Mouse (Mus musculus) midbrain, embryonic 14.5 days (tissue): Measurements from ENCODE around the gene Pde11a. TPM values are rescaled to one million over a fixed set of nuclear protein-coding genes. Genes with fewer than 3 reads are reported as not detected.
A peak's percentile ranks its signal among the peaks of the same experiment; 100 is the strongest.

Source experiments
- ATAC-seq: fragments of 200-750 bp; cut with Nextera tagmentation; 2 replicates; pipeline ENCODE4 v1.8.0; 2017; ENCODE audit warnings: moderate number of reproducible peaks, moderate library complexity; ENCODE audit not compliant: low FRiP score, low TSS enrichment
- DNase-seq: peaks from one replicate; pipeline ENCODE4 v3.0.0-alpha.2; 2015
- H3K27ac ChIP-seq: fragments of 300-500 bp; sonication (generic); replicated peaks from 2 replicates; pipeline ENCODE4 v1.5.1; 2014; ENCODE audit warnings: mild to moderate bottlenecking, low read depth, low read length, moderate library complexity
- H3K27me3 ChIP-seq: fragments of 300-500 bp; sonication (generic); 2 replicates; pipeline ENCODE4 v1.6.1; 2014; ENCODE audit warnings: low read length, control low read depth, mixed read lengths; ENCODE audit not compliant: control insufficient read depth, insufficient read depth
- H3K36me3 ChIP-seq: fragments of 300-500 bp; sonication (generic); 2 replicates; pipeline ENCODE4 v1.6.1; 2014; ENCODE audit warnings: low read length, control low read depth; ENCODE audit not compliant: control insufficient read depth, insufficient read depth
- H3K4me1 ChIP-seq: fragments of 300-500 bp; sonication (generic); 2 replicates; pipeline ENCODE4 v1.6.1; 2014; ENCODE audit warnings: mild to moderate bottlenecking, antibody characterized with exemption, low read length, control low read depth; ENCODE audit not compliant: control insufficient read depth, insufficient read depth
- H3K4me2 ChIP-seq: fragments of 300-500 bp; sonication (generic); 2 replicates; pipeline ENCODE4 v1.6.1; 2014; ENCODE audit warnings: mild to moderate bottlenecking, low read length, moderate library complexity
- H3K4me3 ChIP-seq: fragments of 300-500 bp; sonication (generic); replicated peaks from 2 replicates; pipeline ENCODE4 v1.5.1; 2014; ENCODE audit warnings: low read depth, low read length
- H3K9ac ChIP-seq: fragments of 300-500 bp; sonication (generic); replicated peaks from 2 replicates; pipeline ENCODE4 v1.6.1; 2014; ENCODE audit warnings: mild to moderate bottlenecking, low read length, moderate library complexity
- H3K9me3 ChIP-seq: fragments of 300-500 bp; sonication (generic); 2 replicates; pipeline ENCODE4 v1.6.1; 2016; ENCODE audit warnings: low read length, control low read depth, mixed read lengths; ENCODE audit not compliant: control insufficient read depth
- WGBS: fragments of 180-500 bp; shearing (Covaris S2); extraction: QIAGEN DNeasy Blood & Tissue Kit; methylation state at CpG from one replicate; pipeline ENCODE4 v1.1.7; 2014; 5-methylcytosine and 5-hydroxymethylcytosine counted together
- polyA plus RNA-seq: library from polyadenylated mRNA; unstranded; fragments of >200 nt; fragmentation: Nextera tagmentation; extraction: Ambion mirVana; gene quantifications from 2 replicates; pipeline ENCODE4 v1.2.1, GENCODE M21; 2014

The Pde11a gene
- polyA plus RNA-seq, 1 experiment from 2014 or later: 0.63 TPM

DNA sequence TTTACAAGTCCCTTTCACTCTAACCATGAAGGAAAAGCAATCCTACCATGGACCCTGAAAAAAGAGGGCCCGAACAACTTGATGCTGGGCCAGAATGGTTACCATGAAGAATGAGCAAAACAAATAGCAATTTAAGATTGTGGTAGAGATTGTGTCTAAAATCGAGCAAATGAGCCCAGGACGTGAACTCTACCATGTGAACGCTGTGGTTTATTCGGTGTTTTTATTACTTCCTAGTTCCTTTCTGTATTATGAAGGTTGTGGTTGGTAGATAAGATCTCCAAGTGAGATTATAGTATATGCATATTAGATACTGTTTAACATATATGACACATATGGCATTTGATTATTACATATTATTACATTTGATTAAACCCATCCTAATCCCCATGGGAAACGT, 216.4 kb downstream of the Pde11a start:
- H3K4me3 ChIP-seq: no peak overlapping the region
- no peaks in the 10 kb centered on the region for H3K27me3 ChIP-seq
- H3K36me3 ChIP-seq: no peaks in the 10 kb centered on the region
- WGBS: 92% methylated on average over 6 of the region's 6 CpGs
- no peak overlapping the region for H3K27ac ChIP-seq
- DNase-seq (no peak), ATAC-seq (no peak)
- no peaks in the 10 kb centered on the region for H3K9me3 ChIP-seq
- no peak overlapping the region for H3K4me2 ChIP-seq
- H3K4me1 ChIP-seq: no peaks in the 10 kb centered on the region
- H3K9ac ChIP-seq: no peak overlapping the region

DNA sequence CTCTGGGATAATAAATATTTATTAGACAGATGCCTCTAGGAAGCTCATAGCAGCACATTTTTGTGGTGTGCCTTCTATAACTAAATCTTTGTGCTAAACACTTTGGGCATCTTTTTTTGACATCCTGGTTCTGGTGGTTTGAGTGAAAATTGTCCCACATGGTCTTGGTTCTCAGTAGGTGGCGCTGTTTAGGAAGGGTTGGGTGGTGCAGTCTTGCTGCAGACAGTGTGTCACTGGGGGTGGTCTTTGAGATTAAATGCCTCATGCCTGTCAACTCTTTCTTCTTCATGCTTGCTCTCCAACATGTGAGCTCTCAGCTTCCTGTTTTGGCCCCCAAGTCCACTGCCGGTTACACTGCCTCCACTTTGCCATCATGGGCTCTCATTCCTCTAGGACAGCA, 218.7 kb downstream of the Pde11a start:
- no peak overlapping the region for H3K27ac ChIP-seq
- ATAC-seq: no peak
- no peak overlapping the region for H3K4me3 ChIP-seq
- no peak overlapping the region for H3K9ac ChIP-seq
- H3K9me3 ChIP-seq: no peaks in the 10 kb centered on the region
- no peaks in the 10 kb centered on the region for H3K27me3 ChIP-seq
- no peaks in the 10 kb centered on the region for H3K36me3 ChIP-seq
- 69% methylated on average over 2 of the region's 2 CpGs for WGBS
- DNase-seq: no peak
- H3K4me2 ChIP-seq: no peak overlapping the region
- H3K4me1 ChIP-seq: no peaks in the 10 kb centered on the region

DNA sequence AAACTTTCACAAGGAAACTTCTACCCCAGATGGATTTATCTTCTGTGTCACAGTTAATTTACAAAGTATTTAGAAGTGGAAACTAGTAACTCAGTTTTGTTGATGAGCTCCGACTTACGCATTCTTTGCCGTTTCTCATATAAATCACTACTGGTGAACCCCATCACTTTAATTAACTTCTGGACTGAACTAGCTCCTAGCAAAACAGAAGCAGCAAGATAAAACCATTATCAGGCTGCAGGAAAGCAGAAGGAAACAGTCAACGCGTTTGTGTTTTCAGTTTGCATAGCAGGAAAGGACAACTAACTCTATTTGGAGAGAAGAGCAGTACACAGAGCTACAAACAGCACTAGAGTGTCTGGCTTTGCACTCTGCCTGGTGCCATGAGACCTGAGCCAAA, 220.1 kb downstream of the Pde11a start:
- ATAC-seq (no peak), DNase-seq (no peak)
- 90% methylated on average over 5 of the region's 5 CpGs for WGBS
- H3K4me2 ChIP-seq: no peak overlapping the region
- H3K9me3 ChIP-seq: no peaks in the 10 kb centered on the region
- no peak overlapping the region for H3K9ac ChIP-seq
- no peak overlapping the region for H3K4me3 ChIP-seq
- H3K27ac ChIP-seq: no peak overlapping the region
- no peaks in the 10 kb centered on the region for H3K27me3 ChIP-seq
- H3K4me1 ChIP-seq: no peaks in the 10 kb centered on the region
- H3K36me3 ChIP-seq: no peaks in the 10 kb centered on the region

DNA sequence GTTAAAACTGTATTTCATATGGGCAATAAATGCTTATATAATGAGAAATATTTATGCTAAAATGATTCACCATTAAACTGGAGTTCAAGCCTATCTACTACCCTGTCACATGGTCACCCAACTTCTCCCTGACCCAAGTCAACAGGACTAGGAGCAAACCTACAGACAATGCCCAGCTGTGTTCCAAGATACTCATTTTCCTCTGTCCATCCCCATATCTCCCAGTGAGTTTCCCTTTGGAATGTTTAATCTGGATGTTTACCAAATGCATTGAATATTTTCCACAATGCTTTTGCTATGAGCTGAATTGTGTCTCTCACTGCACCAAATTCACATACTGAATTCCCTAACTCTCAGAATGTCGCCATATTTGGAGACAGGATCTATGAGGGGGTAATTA, 221.4 kb downstream of the Pde11a start:
- Histone ChIP-seq H3K9me3 (no peaks in the 10 kb centered on the region), H3K27me3 (no peaks in the 10 kb centered on the region), H3K36me3 (no peaks in the 10 kb centered on the region), H3K4me1 (no peaks in the 10 kb centered on the region), H3K4me3 (no peak overlapping the region), H3K27ac (no peak overlapping the region), H3K9ac (no peak overlapping the region), H3K4me2 (no peak overlapping the region)
- DNase-seq (no peak), ATAC-seq (no peak)
- WGBS: 87% methylated on average over 1 of the region's 1 CpGs

DNA sequence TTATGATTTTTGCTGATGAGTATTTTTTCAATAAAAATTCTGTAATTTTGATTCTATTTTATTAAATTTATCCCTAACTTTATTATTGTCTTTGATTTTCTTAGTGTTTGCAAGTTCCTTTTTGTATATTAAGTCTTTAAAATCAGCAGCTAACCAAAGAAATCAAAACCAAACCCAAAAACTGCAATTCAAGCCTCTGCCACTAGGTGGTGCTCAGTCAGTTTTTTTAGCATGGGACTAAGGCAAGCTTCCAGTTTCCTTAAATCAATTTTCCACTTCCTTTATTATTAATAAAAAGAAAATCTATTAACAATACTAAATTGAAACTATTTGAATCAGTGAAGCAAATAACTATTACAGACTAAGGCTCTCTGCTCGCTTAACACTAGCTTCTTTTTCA, 222.9 kb downstream of the Pde11a start:
- H3K27me3 ChIP-seq: no peaks in the 10 kb centered on the region
- H3K9me3 ChIP-seq: no peaks in the 10 kb centered on the region
- H3K27ac ChIP-seq: no peak overlapping the region
- ATAC-seq (no peak), DNase-seq (peak; percentile 88)
- H3K9ac ChIP-seq: no peak overlapping the region
- no peak overlapping the region for H3K4me3 ChIP-seq
- H3K36me3 ChIP-seq: no peaks in the 10 kb centered on the region
- 26% methylated on average over 1 of the region's 1 CpGs for WGBS
- no peak overlapping the region for H3K4me2 ChIP-seq
- H3K4me1 ChIP-seq: no peaks in the 10 kb centered on the region

DNA sequence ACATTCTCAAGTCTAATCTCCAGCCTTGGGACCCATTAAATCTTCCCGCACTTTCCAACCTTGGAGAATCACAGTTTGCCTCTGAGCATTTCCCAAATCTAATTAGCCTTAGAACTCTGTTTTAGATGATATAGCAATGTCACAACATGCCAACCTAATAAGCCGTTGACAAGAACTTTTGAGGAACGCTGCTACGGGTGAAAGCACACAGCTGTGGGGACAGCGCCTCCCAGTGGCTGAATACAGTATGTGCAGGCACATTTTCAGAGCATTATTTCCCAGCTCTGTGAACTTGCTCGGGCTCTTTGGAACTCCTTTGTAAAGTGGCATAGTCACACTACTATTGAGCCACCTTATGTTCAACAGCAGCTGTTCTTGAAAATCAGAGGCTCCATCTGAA, 223.8 kb downstream of the Pde11a start:
- Histone ChIP-seq H3K36me3 (no peaks in the 10 kb centered on the region), H3K9ac (no peak overlapping the region), H3K27ac (no peak overlapping the region), H3K4me3 (no peak overlapping the region), H3K4me1 (no peaks in the 10 kb centered on the region), H3K27me3 (no peaks in the 10 kb centered on the region), H3K4me2 (no peak overlapping the region), H3K9me3 (no peaks in the 10 kb centered on the region)
- no peak for ATAC-seq
- 21% methylated on average over 6 of the region's 6 CpGs for WGBS
- DNase-seq: peak; percentile 72

DNA sequence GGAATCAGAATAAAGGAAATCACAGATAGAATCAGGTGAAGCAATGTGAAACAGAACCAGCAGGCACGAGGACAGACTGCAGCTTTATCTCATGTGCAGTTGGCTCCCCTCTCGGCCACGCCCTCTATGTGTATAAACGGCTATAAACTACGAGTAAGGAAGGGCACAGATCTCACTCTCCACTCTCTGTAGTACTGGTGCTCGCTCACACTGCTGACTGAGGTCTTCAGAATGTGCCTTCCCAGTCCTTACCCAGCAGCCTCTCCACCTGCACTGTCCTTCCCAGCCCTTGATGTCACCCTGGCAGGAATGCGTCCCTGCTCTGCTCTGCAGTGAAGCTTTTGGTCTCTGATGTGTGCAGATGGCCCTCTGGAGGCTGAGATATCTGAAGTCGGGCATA, 228.9 kb downstream of the Pde11a start:
- no peak for ATAC-seq
- H3K27me3 ChIP-seq: no peaks in the 10 kb centered on the region
- 61% methylated on average over 8 of the region's 8 CpGs for WGBS

DNA sequence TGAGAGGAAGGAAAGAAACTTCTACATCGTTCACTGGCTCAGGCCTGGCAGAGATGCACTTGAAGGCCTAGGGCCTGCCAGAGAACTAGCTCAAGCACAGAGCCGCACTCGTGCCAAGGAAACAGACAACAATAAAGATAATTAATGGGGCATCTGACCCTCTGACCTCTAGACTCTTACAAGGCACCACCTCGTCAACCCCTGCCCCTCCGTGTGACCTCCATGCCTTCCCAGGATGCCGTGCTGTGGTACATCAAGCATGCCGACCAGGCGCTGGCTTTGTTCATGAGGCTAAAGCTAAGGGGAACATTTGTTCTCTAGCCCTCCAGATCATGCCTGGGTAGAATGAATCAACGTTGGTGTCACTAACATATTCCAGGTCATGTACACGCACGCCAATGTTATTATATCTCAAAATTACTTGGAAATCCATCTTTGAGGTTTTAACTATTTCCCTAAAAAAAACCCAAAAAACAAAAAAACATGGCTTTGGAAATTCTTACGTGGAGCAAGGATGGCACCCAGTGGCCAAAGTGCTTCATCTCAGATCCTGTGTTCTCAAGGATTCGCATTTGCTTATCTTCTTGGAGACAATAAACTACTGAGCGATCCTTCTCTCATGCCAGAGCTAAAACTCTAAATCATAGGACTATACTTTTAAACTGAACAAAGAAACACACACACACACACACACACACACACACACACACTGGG, 236.5 kb downstream of the Pde11a start:
- H3K27ac ChIP-seq: no peak overlapping the region
- no peaks in the 10 kb centered on the region for H3K36me3 ChIP-seq
- no peak overlapping the region for H3K9ac ChIP-seq
- ATAC-seq (no peak), DNase-seq (peak; percentile 78)
- no peak overlapping the region for H3K4me3 ChIP-seq
- no peaks in the 10 kb centered on the region for H3K9me3 ChIP-seq
- no peaks in the 10 kb centered on the region for H3K27me3 ChIP-seq
- 0 out of 2 replicates have a peak, but pooled peaks cover 3% of the 10 kb centered on the region for H3K4me1 ChIP-seq
- H3K4me2 ChIP-seq: no peak overlapping the region
- WGBS: 44% methylated on average over 14 of the region's 14 CpGs

More for the DNA sequence above, 228.9 kb downstream of the Pde11a start:
- Histone ChIP-seq H3K9me3 (no peaks in the 10 kb centered on the region), H3K4me1 (no peaks in the 10 kb centered on the region), H3K4me2 (no peak overlapping the region), H3K4me3 (no peak overlapping the region), H3K36me3 (no peaks in the 10 kb centered on the region), H3K9ac (no peak overlapping the region), H3K27ac (no peak overlapping the region)
- no peak for DNase-seq

DNA sequence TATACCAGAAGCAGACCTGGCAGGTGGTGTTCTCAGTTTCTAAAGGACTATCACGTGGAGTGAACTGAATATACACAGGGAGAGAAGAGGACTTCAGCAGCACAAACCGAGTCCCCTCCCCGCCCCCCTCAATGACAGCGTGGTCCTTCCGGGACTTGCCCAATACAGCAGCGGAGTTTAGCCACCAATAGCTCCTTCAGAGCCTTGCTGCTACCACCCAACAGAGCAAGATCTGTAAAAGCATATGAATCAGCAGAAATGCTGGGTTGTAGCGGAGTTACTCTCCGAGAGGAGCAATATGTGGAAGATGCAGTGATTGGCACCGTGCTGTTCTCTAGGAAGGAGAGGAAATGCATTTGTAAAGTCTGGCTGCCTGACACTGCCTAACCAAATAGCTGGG, 238.0 kb downstream of the Pde11a start:
- H3K9me3 ChIP-seq: no peaks in the 10 kb centered on the region
- ATAC-seq: no peak
- 80% methylated on average over 9 of the region's 9 CpGs for WGBS
- no peak overlapping the region for H3K27ac ChIP-seq
- 0 out of 2 replicates have a peak, but pooled peaks cover 4% of the 10 kb centered on the region for H3K4me1 ChIP-seq
- no peak overlapping the region for H3K9ac ChIP-seq
- H3K4me2 ChIP-seq: no peak overlapping the region
- no peaks in the 10 kb centered on the region for H3K36me3 ChIP-seq
- DNase-seq: no peak
- no peaks in the 10 kb centered on the region for H3K27me3 ChIP-seq
- H3K4me3 ChIP-seq: no peak overlapping the region
